Mouse (Mus musculus): ENCODE data around the gene Pbxip1. TPM values are rescaled to one million over a fixed set of nuclear protein-coding genes. Genes with fewer than 3 reads are reported as not detected.

Gene Pbxip1
- polyA plus RNA-seq, 1 experiment from 2014 or later = 51.2 TPM

DNA sequence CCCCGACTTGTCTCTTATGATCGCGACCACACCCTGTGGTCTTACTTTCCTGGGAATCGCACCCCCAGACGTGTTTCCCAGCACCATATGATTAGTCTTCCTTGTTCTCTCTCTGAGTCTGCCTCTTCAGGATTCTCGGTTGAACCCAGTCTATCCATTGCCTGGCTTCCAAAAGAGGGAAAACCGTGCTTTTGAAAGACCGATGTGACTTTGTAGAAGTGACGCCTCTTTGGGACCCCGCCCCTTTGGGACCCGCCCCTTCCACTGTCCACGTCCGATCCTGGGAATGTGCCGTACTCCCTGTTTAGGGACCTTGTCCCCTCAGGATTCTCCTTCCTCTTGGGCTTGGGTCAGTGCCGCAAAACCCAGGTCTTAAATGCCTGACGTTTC, 17.6 kb upstream of the Pbxip1 start:
- peak overlapping the region; percentile 79 for H3K9ac ChIP-seq (ENCODE audit: low read length)
- H3K27me3 ChIP-seq (ENCODE audit: control insufficient read depth, insufficient read depth, low read length) = no peaks in the 10 kb centered on the region
- peaks cover 37% of the 10 kb centered on the region for H3K4me1 ChIP-seq (ENCODE audit: control insufficient read depth, insufficient read depth, low read length)
- peak overlapping the region; percentile 70 for H3K4me3 ChIP-seq (replicated peaks; ENCODE audit: low read length)
- ATAC-seq (ENCODE audit: insufficient read depth, low FRiP score) = peak; percentile 16
- H3K9me3 ChIP-seq (replicated peaks; ENCODE audit: control insufficient read depth, low read length) = no peaks in the 10 kb centered on the region
- WGBS = under 1% methylated on average over 16 of the region's 16 CpGs
- peak overlapping the region; percentile 99 for H3K27ac ChIP-seq (ENCODE audit: low read length)
- H3K4me2 ChIP-seq (ENCODE audit: low read depth, low read length) = peak overlapping the region; percentile 78
- H3K36me3 ChIP-seq (ENCODE audit: control insufficient read depth, insufficient read depth, low read length) = peaks cover 17% of the 10 kb centered on the region

DNA sequence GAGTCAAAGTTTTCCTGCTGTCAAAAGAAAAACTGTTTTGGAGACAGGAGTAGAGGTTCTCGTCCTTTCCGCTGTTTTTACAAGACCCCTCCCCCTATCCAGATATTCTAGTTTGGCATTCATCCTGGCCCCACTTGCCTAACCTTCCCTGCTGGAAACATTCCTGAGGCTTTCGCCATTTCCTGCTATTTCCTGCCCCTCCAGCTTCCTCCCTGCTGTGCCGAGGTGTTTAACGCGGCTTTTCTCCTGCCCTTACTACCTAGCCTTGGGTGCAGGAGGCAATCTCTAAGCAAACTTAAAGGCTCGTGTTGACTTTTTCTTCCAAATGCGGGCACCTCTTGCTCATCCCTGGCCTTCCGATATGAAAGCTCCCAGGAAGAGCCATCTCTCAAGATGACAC, 16.9 kb upstream of the Pbxip1 start:
- no peaks in the 10 kb centered on the region for H3K9me3 ChIP-seq (replicated peaks; ENCODE audit: control insufficient read depth, low read length)
- no peaks in the 10 kb centered on the region for H3K27me3 ChIP-seq (ENCODE audit: control insufficient read depth, insufficient read depth, low read length)
- H3K27ac ChIP-seq (ENCODE audit: low read length) = peak overlapping the region; percentile 99
- peak overlapping the region; percentile 78 for H3K4me2 ChIP-seq (ENCODE audit: low read depth, low read length)
- peak overlapping the region; percentile 70 for H3K4me3 ChIP-seq (replicated peaks; ENCODE audit: low read length)
- peaks cover 44% of the 10 kb centered on the region for H3K4me1 ChIP-seq (ENCODE audit: control insufficient read depth, insufficient read depth, low read length)
- H3K9ac ChIP-seq (ENCODE audit: low read length) = peak overlapping the region; percentile 79
- H3K36me3 ChIP-seq (ENCODE audit: control insufficient read depth, insufficient read depth, low read length) = peaks cover 10% of the 10 kb centered on the region
- WGBS = 1% methylated on average over 9 of the region's 9 CpGs
- no peak for ATAC-seq (ENCODE audit: insufficient read depth, low FRiP score)

DNA sequence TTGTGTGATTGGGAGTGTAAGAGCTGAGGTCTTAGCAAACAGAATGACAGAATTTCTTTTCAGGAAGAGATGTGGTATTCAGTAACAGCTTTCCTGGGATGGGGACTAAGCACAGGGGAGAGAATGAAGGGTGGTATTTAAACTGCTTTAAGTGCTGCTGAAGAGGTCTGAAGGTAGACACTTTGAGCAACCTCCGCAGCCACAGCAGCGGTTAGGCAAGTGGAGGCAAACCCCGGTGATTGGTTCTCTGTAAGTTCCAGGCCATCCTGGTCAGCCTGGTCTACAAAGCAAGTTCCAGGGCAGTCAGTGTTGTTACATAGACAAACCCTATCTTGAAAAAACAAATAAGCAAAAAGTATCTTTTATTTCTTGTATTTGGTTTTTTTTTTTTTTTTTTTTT, 16.5 kb upstream of the Pbxip1 start:
- no peak for ATAC-seq (ENCODE audit: insufficient read depth, low FRiP score)
- Histone ChIP-seq H3K4me2 (ENCODE audit: low read depth, low read length) (peak overlapping the region; percentile 78), H3K27ac (ENCODE audit: low read length) (peak overlapping the region; percentile 99), H3K4me3 (replicated peaks; ENCODE audit: low read length) (peak overlapping the region; percentile 70), H3K9ac (ENCODE audit: low read length) (peak overlapping the region; percentile 79), H3K9me3 (replicated peaks; ENCODE audit: control insufficient read depth, low read length) (no peaks in the 10 kb centered on the region), H3K27me3 (ENCODE audit: control insufficient read depth, insufficient read depth, low read length) (no peaks in the 10 kb centered on the region), H3K36me3 (ENCODE audit: control insufficient read depth, insufficient read depth, low read length) (peaks cover 6% of the 10 kb centered on the region), H3K4me1 (ENCODE audit: control insufficient read depth, insufficient read depth, low read length) (peaks cover 48% of the 10 kb centered on the region)
- WGBS = 20% methylated on average over 3 of the region's 3 CpGs

DNA sequence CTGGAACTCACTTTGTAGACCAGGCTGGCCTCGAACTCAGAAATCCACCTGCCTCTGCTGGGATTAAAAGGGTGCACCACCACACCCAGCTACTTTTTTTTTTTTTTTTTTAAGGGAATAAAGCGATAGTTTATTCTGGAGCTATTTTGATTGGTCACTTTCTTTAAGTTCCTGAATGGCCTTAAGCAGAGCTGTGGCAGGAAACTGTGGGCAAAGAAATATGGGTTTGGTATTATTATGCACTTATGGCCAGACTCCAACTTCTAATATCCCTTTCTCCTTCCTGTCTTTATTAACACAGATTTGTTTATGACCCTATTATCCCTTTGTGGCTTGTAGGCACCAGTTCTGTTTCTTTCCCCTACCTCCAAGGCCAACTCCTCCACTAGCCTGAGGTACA, 16.1 kb upstream of the Pbxip1 start:
- H3K4me2 ChIP-seq (ENCODE audit: low read depth, low read length) = peak overlapping the region; percentile 78
- H3K4me3 ChIP-seq (replicated peaks; ENCODE audit: low read length) = peak overlapping the region; percentile 70

DNA sequence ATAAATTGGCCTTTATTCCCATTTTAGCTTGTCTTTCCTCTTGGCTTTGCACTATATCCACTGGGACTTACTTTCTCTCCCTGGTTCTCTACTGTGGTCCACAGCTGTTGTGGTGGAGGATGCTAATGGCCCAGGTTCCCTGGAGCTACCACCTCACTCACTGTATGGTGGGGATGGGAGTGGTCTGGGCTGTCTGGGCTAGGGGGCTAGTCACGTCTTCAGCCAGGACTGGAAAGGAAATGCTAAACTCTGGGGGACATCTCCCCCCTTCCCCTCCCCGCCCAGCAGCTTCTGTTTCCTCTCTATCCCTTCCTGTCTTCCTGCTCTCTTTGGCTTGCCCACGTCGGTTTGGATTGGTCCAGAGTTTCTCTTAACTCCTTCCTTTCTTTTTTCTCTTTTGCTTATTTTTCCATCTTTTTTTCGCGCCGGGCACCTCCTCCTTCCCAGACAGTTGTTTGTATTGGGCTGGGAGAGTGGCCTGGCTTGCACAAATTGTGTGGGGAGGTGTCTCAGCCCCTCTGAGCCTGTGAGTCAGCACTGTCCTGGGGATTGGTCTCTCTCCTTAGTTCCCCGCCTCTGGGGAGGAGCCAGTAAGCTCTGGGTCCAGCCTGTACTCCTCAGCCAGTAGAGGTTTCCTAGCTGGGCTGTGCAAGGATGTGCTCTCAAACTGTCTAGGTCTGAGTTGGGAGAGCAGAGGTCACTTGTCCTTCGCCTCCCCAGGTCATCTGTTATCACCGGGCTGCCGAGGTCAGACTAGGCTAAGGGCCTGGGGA, 15.3 kb upstream of the Pbxip1 start:
- Histone ChIP-seq H3K27ac (ENCODE audit: low read length) (peak overlapping the region; percentile 99), H3K9me3 (replicated peaks; ENCODE audit: control insufficient read depth, low read length) (no peaks in the 10 kb centered on the region), H3K9ac (ENCODE audit: low read length) (peak overlapping the region; percentile 86), H3K4me2 (ENCODE audit: low read depth, low read length) (peak overlapping the region; percentile 78), H3K4me3 (replicated peaks; ENCODE audit: low read length) (peak overlapping the region; percentile 64), H3K36me3 (ENCODE audit: control insufficient read depth, insufficient read depth, low read length) (peaks cover 6% of the 10 kb centered on the region; the same call in 1 of the 2 replicates), H3K27me3 (ENCODE audit: control insufficient read depth, insufficient read depth, low read length) (no peaks in the 10 kb centered on the region), H3K4me1 (ENCODE audit: control insufficient read depth, insufficient read depth, low read length) (peaks cover 48% of the 10 kb centered on the region)
- ATAC-seq (ENCODE audit: insufficient read depth, low FRiP score) = peak; percentile 83
- WGBS = 2% methylated on average over 11 of the region's 11 CpGs

More for the DNA sequence above, 16.1 kb upstream of the Pbxip1 start:
- Histone ChIP-seq H3K36me3 (ENCODE audit: control insufficient read depth, insufficient read depth, low read length) (peaks cover 4% of the 10 kb centered on the region; the same call in 1 of the 2 replicates), H3K4me1 (ENCODE audit: control insufficient read depth, insufficient read depth, low read length) (peaks cover 48% of the 10 kb centered on the region), H3K27ac (ENCODE audit: low read length) (peak overlapping the region; percentile 99), H3K27me3 (ENCODE audit: control insufficient read depth, insufficient read depth, low read length) (no peaks in the 10 kb centered on the region), H3K9me3 (replicated peaks; ENCODE audit: control insufficient read depth, low read length) (no peaks in the 10 kb centered on the region), H3K9ac (ENCODE audit: low read length) (peak overlapping the region; percentile 86)
- no peak for ATAC-seq (ENCODE audit: insufficient read depth, low FRiP score)
- 51% methylated on average over 2 of the region's 2 CpGs for WGBS

DNA sequence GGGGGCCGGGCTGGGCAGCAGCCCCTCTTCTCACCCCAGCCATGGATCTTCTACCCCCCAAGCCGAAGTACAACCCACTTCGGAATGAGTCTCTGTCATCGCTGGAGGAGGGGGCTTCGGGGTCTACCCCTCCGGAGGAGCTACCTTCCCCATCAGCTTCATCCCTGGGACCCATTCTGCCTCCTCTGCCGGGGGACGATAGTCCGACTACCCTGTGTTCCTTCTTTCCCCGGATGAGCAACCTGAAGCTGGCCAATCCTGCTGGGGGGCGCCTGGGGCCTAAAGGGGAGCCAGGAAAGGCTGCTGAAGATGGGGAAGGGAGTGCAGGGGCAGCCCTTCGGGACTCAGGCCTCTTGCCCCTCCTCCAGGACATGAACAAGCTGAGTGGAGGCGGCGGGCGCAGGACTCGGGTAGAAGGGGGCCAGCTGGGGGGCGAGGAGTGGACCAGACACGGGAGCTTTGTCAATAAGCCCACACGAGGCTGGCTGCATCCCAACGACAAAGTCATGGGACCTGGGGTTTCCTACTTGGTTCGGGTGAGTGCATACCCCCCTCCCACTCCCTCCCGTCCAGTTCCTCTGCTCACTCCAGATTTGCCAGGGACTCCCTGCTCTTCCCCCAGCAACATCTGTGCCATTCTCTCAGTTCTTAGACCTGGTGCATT, 14.6 kb upstream of the Pbxip1 start:
- H3K4me1 ChIP-seq (ENCODE audit: control insufficient read depth, insufficient read depth, low read length) = peaks cover 42% of the 10 kb centered on the region
- peak overlapping the region; percentile 99 for H3K27ac ChIP-seq (ENCODE audit: low read length)
- WGBS = 13% methylated on average over 22 of the region's 22 CpGs

DNA sequence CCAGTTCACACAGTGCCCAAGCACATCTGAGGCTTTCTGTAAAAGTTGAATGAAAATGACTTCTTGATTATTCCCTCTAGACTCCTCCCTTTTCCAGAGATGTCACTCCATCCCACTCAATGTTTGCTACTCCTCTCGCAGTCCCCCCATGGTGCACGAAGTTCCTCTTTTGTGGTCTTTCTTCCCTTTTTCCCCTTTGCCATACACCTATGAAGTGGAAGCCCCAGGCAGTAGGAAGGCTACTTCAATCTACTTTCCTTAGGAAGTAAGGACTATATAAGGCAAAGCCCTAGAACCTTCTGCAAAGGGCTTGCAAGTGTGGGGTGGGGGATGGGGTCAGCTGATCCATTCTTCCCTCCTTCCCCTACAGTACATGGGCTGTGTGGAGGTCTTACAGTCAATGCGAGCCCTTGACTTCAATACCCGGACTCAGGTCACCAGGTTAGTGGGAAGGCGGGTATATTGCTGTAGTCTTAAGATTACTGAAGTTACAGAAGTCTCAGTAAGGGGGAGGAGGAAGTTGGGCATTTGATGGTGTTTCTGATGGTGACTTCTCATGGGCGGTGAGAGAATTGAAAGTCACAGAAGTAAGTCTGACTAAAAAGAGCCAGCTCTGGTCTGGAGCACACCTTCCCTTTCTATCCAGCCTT, 13.8 kb upstream of the Pbxip1 start:
- 55% methylated on average over 6 of the region's 6 CpGs for WGBS
- H3K4me1 ChIP-seq (ENCODE audit: control insufficient read depth, insufficient read depth, low read length) = peaks cover 40% of the 10 kb centered on the region
- no peaks in the 10 kb centered on the region for H3K27me3 ChIP-seq (ENCODE audit: control insufficient read depth, insufficient read depth, low read length)
- peak overlapping the region; percentile 86 for H3K9ac ChIP-seq (ENCODE audit: low read length)
- H3K27ac ChIP-seq (ENCODE audit: low read length) = no peak overlapping the region
- ATAC-seq (ENCODE audit: insufficient read depth, low FRiP score) = no peak
- H3K4me3 ChIP-seq (replicated peaks; ENCODE audit: low read length) = peak overlapping the region; percentile 64
- H3K9me3 ChIP-seq (replicated peaks; ENCODE audit: control insufficient read depth, low read length) = no peaks in the 10 kb centered on the region
- 0 out of 2 replicates have a peak, but pooled peaks cover 5% of the 10 kb centered on the region for H3K36me3 ChIP-seq (ENCODE audit: control insufficient read depth, insufficient read depth, low read length)
- peak overlapping the region; percentile 78 for H3K4me2 ChIP-seq (ENCODE audit: low read depth, low read length)

More for the DNA sequence above, 14.6 kb upstream of the Pbxip1 start:
- no peaks in the 10 kb centered on the region for H3K27me3 ChIP-seq (ENCODE audit: control insufficient read depth, insufficient read depth, low read length)
- H3K4me3 ChIP-seq (replicated peaks; ENCODE audit: low read length) = peak overlapping the region; percentile 64
- no peaks in the 10 kb centered on the region for H3K9me3 ChIP-seq (replicated peaks; ENCODE audit: control insufficient read depth, low read length)
- peak overlapping the region; percentile 86 for H3K9ac ChIP-seq (ENCODE audit: low read length)
- H3K36me3 ChIP-seq (ENCODE audit: control insufficient read depth, insufficient read depth, low read length) = 0 out of 2 replicates have a peak, but pooled peaks cover 5% of the 10 kb centered on the region
- H3K4me2 ChIP-seq (ENCODE audit: low read depth, low read length) = peak overlapping the region; percentile 78
- no peak for ATAC-seq (ENCODE audit: insufficient read depth, low FRiP score)

DNA sequence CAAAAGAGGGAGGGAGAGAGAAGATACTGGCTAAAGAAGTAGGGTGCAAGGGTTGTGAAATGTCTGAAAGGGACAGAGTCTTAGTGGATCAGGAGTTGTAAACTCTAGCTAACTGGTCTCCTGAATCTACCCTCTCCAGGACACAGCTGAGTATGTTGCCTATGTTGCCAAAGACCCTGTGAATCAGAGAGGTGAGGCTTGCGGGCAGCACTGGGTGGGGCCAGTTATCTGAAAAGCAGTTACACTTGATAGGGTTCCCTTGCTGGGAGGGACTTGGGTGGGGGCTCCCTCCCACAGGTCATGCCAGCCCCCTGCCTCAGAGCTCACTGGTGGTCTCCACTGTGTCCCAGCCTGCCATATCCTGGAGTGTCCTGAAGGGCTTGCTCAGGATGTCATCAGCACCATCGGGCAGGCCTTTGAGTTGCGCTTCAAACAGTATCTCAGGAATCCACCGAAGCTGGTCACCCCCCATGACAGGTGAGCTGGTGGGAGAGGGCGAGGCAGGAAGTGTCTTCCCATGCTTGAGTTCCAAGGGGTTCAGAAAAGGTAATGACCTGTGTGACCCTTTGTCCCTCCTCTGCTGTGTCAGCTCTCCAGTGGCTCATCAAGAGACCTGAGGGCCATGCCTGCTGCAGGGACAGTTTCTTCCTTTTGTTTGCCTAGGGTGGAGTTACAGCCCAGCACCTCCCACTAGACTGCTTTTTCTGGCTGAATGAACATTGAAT, 11.9 kb upstream of the Pbxip1 start:
- Histone ChIP-seq H3K36me3 (ENCODE audit: control insufficient read depth, insufficient read depth, low read length) (0 out of 2 replicates have a peak, but pooled peaks cover 7% of the 10 kb centered on the region), H3K27me3 (ENCODE audit: control insufficient read depth, insufficient read depth, low read length) (no peaks in the 10 kb centered on the region), H3K4me3 (replicated peaks; ENCODE audit: low read length) (no peak overlapping the region), H3K9me3 (replicated peaks; ENCODE audit: control insufficient read depth, low read length) (no peaks in the 10 kb centered on the region), H3K4me1 (ENCODE audit: control insufficient read depth, insufficient read depth, low read length) (peaks cover 40% of the 10 kb centered on the region), H3K9ac (ENCODE audit: low read length) (no peak overlapping the region), H3K4me2 (ENCODE audit: low read depth, low read length) (no peak overlapping the region), H3K27ac (ENCODE audit: low read length) (no peak overlapping the region)
- WGBS = 68% methylated on average over 5 of the region's 5 CpGs
- no peak for ATAC-seq (ENCODE audit: insufficient read depth, low FRiP score)

Data from stomach, embryonic 16.5 days (tissue).